Mouse (Mus musculus) limb, embryonic 10.5 days (tissue): Measurements from ENCODE around the gene Tmeff1. TPM values are rescaled to one million over a fixed set of nuclear protein-coding genes. Genes with fewer than 3 reads are reported as not detected.

Experiments used
- DNase-seq: peaks from one replicate; pipeline ENCODE4 v3.0.0-alpha.2; 2017; ENCODE audit warnings: low spot score
- H3K27ac ChIP-seq: fragments of 300-500 bp; sonication (generic); 2 replicates; pipeline ENCODE4 v1.5.1; 2016; ENCODE audit warnings: mild to moderate bottlenecking
- H3K27me3 ChIP-seq: fragments of 300-500 bp; sonication (generic); 2 replicates; pipeline ENCODE4 v1.6.1; 2016; ENCODE audit warnings: low read depth, mild to moderate bottlenecking; ENCODE audit not compliant: poor library complexity, severe bottlenecking
- H3K36me3 ChIP-seq: fragments of 300-500 bp; sonication (generic); 2 replicates; pipeline ENCODE4 v1.6.1; 2016; ENCODE audit warnings: mild to moderate bottlenecking, moderate library complexity
- H3K4me1 ChIP-seq: fragments of 300-500 bp; sonication (generic); 2 replicates; pipeline ENCODE4 v1.6.1; 2016
- H3K4me3 ChIP-seq: fragments of 300-500 bp; sonication (generic); 2 replicates; pipeline ENCODE4 v1.5.1; 2016; ENCODE audit warnings: mild to moderate bottlenecking, moderate library complexity
- H3K9me3 ChIP-seq: fragments of 300-500 bp; sonication (generic); replicated peaks from 2 replicates; pipeline ENCODE4 v1.6.1; 2016; ENCODE audit warnings: mild to moderate bottlenecking
- WGBS: fragments of 180-500 bp; shearing (Covaris S2); methylation state at CpG from one replicate; pipeline ENCODE4 v1.1.7; 2016; 5-methylcytosine and 5-hydroxymethylcytosine counted together
- polyA plus RNA-seq: library from polyadenylated mRNA; unstranded; fragments of >200 nt; fragmentation: Nextera tagmentation; extraction: Ambion mirVana; gene quantifications from 2 replicates; pipeline ENCODE4 v1.2.1, GENCODE M21; 2016

Tmeff1 gene
- polyA plus RNA-seq, 1 experiment from 2014 or later: 109 TPM

- Histone ChIP-seq H3K36me3 (no peaks in the 10 kb centered on the region), H3K27me3 (0 out of 2 replicates have a peak, but pooled peaks cover 6% of the 10 kb centered on the region), H3K4me1 (peaks cover 15% of the 10 kb centered on the region), H3K4me3 (no peak overlapping the region), H3K9me3 (no peaks in the 10 kb centered on the region), H3K27ac (no peak overlapping the region)
- 54% methylated on average over 6 of the region's 6 CpGs for WGBS
- DNase-seq: no peak
These were observed 5.4 kb upstream of the Tmeff1 start for GRCm38 (mm10) chr4:48579475-48580110.

DNA sequence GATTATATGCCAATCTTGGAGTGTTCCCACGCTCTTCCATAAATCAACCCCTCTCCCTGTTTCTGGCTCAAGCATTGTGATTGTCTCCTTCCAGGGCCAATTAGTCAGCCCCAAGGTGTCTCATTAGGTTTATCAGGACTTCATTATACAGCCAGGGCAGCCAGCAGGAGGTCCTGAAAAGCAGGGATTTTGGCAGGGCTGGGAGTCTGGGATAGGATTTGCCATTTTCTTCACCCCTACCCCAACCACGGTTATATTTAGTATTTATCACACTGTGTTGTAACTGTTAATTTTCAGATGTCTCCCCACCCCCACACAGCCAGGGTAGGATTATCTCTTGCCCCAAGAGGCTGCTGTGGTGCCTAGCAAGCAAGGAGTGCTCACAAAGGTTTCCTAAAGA is 3.8 kb upstream of the Tmeff1 start:
- Histone ChIP-seq H3K27me3 (0 out of 2 replicates have a peak, but pooled peaks cover 6% of the 10 kb centered on the region), H3K4me1 (peaks cover 16% of the 10 kb centered on the region), H3K9me3 (no peaks in the 10 kb centered on the region), H3K36me3 (no peaks in the 10 kb centered on the region), H3K27ac (no peak overlapping the region), H3K4me3 (no peak overlapping the region)
- WGBS: 30% methylated on average over 2 of the region's 2 CpGs
- no peak for DNase-seq

- no peak overlapping the region for H3K4me3 ChIP-seq
- H3K27me3 ChIP-seq: 0 out of 2 replicates have a peak, but pooled peaks cover 6% of the 10 kb centered on the region
- no peak for DNase-seq
- H3K27ac ChIP-seq: no peak overlapping the region
- no peaks in the 10 kb centered on the region; the same call in 1 of the 2 replicates for H3K36me3 ChIP-seq
- peaks cover 22% of the 10 kb centered on the region for H3K4me1 ChIP-seq
- 79% methylated on average over 2 of the region's 3 CpGs for WGBS
- no peaks in the 10 kb centered on the region for H3K9me3 ChIP-seq
These were observed 3.0 kb upstream of the Tmeff1 start for GRCm38 (mm10) chr4:48581993-48582392.

GRCm38 (mm10) chr4:48582941-48583340 is 2.0 kb upstream of the Tmeff1 start:
- H3K36me3 ChIP-seq: peaks cover 7% of the 10 kb centered on the region
- peaks cover 22% of the 10 kb centered on the region for H3K4me1 ChIP-seq
- H3K9me3 ChIP-seq: no peaks in the 10 kb centered on the region
- no peak overlapping the region for H3K27ac ChIP-seq
- 0 out of 2 replicates have a peak, but pooled peaks cover 6% of the 10 kb centered on the region for H3K27me3 ChIP-seq
- H3K4me3 ChIP-seq: no peak overlapping the region
- DNase-seq: no peak
- 90% methylated on average over 2 of the region's 2 CpGs for WGBS

GRCm38 (mm10) chr4:48585241-48586098 is 496 bp downstream of the Tmeff1 start:
- Histone ChIP-seq H3K36me3 (peaks cover 26% of the 10 kb centered on the region), H3K27ac (peak overlapping the region; percentile 99), H3K27me3 (no peaks in the 10 kb centered on the region), H3K9me3 (no peaks in the 10 kb centered on the region), H3K4me1 (peaks cover 22% of the 10 kb centered on the region), H3K4me3 (peak overlapping the region; percentile 91)
- DNase-seq: peak; percentile 84
- WGBS: under 1% methylated on average over 92 of the region's 92 CpGs

DNA sequence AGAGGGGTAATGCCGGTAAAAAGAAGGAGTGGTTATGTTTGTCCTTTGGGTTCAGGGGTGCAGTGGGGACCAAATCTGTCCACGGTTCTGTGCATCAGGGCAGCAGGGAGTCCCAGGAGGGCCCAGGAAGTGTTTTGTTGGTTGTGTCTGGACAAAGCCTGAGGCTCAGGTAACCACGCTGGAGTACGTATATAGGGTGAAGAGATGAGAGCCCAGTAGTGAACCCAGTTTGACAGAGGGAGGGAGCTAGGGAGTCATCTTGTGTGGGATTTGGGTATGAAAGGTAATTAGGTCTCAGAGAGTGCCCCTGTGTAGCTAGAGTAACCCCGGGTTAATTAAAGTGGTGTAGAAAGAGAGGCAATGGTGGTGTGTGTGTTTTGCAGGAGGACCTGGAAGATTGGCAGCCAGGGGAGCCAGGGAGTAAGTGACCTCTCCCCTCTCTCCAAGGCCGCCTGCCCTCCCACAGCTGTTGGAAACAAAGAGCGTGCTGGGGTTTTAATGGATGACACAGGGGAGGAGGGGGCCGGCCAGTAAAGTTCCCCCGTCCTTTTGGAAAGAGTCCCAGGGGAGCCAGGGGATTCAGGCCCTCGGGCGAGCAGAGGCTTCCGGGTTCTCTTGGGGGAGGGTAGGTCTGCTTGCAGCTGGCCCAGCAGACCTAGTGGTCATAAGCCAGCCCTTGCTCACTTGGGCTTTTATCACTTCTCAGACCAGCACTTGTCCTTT is 1.3 kb downstream of the Tmeff1 start:
- DNase-seq: peak; percentile 81
- H3K27ac ChIP-seq: peak overlapping the region; percentile 99
- H3K9me3 ChIP-seq: no peaks in the 10 kb centered on the region
- peak overlapping the region; percentile 91 for H3K4me3 ChIP-seq
- H3K36me3 ChIP-seq: peaks cover 26% of the 10 kb centered on the region
- WGBS: under 1% methylated on average over 12 of the region's 12 CpGs
- H3K4me1 ChIP-seq: peaks cover 19% of the 10 kb centered on the region
- no peaks in the 10 kb centered on the region for H3K27me3 ChIP-seq

DNA sequence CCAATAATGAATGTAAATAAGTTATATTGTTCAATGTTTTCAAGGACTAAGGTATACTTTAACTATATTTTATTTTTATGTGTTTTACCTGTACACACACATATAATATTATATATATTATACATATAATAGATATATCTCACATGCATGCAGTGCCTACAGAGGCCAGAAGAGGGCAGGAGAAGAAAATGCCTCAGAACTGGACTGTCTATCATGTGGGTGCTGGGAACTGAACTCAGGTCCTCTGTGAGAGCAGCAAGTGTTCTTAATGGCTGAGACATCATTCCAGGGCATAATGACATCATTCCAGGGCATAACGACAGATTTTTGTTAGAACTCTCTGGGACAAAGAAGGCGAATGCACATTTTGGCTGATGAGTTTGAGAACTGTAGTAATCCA is 2.6 kb downstream of the Tmeff1 start:
- no peak overlapping the region for H3K4me3 ChIP-seq
- 99% methylated on average over 2 of the region's 2 CpGs for WGBS
- H3K27me3 ChIP-seq: no peaks in the 10 kb centered on the region
- DNase-seq: no peak
- H3K27ac ChIP-seq: no peak overlapping the region
- peaks cover 12% of the 10 kb centered on the region for H3K4me1 ChIP-seq
- H3K9me3 ChIP-seq: no peaks in the 10 kb centered on the region
- H3K36me3 ChIP-seq: peaks cover 33% of the 10 kb centered on the region

GRCm38 (mm10) chr4:48588576-48588975 is 3.6 kb downstream of the Tmeff1 start:
- no peak for DNase-seq
- Histone ChIP-seq H3K4me1 (peaks cover 12% of the 10 kb centered on the region), H3K36me3 (peaks cover 36% of the 10 kb centered on the region), H3K27me3 (no peaks in the 10 kb centered on the region), H3K27ac (no peak overlapping the region), H3K4me3 (no peak overlapping the region), H3K9me3 (no peaks in the 10 kb centered on the region)
- WGBS: 92% methylated on average over 9 of the region's 9 CpGs

DNA sequence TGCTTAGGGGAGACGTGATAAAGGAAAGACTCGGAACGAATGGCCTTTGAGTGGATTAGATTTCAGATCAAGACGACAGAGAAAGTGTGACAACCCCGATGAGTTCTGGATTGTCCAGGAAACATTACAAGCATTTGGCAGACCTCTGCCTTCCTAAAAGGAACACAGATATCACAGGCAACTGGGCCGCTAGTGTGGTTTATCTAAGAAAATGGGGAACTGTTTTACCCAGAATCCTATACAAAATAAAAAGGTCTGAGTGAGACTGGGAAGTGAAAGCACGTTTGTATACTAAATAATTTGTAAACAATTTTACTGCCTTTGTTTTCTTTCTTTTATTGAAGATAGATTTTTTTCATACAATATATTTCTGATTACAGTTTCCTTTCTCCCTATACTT is 5.9 kb downstream of the Tmeff1 start:
- Histone ChIP-seq H3K27ac (no peak overlapping the region), H3K36me3 (peaks cover 42% of the 10 kb centered on the region), H3K4me3 (no peak overlapping the region), H3K27me3 (no peaks in the 10 kb centered on the region), H3K9me3 (no peaks in the 10 kb centered on the region), H3K4me1 (peaks cover 7% of the 10 kb centered on the region)
- no peak for DNase-seq
- WGBS: 91% methylated on average over 7 of the region's 7 CpGs

DNA sequence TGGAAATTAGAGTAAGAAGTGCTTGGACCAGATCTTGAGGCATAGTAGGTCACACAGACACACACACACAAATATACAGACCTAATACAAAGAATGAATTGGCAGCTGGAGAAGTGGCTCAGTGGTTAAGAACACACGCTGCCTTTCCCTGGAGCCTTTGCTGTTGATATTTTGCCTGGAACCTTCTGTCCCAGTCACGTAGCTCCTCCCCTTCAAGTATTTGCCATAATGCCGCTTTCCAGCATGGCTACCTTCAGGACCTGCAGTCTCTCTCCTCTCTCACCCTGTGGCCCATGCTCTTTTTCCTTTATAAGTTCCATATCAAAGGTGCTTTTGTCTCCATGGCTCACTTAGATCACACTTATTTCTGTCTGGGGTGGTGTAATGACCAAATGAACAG is 6.4 kb downstream of the Tmeff1 start:
- H3K36me3 ChIP-seq: peaks cover 47% of the 10 kb centered on the region
- H3K9me3 ChIP-seq: no peaks in the 10 kb centered on the region
- no peaks in the 10 kb centered on the region for H3K27me3 ChIP-seq
- H3K27ac ChIP-seq: no peak overlapping the region
- DNase-seq: no peak
- H3K4me1 ChIP-seq: peaks cover 4% of the 10 kb centered on the region
- H3K4me3 ChIP-seq: no peak overlapping the region
- WGBS: 97% methylated on average over 3 of the region's 3 CpGs

DNA sequence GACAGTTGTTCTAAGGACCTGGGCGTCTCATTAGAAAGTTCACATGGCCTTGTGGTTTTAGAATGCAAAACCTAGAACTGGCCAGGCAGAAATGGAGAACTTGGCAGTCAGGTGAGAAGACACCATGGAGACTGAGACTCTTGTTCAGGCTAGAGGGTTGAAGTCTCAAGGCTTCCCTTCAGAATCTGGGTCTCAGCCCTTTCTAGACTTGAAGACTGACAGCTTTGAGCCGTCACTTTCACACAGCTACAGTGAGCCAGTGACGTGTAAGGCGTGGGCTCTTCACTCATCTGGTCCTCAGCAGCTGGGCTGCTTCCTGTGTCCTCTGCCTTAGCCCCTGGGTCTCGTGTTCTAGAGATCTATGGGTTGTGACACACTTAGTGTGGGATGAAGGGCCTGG is 7.4 kb downstream of the Tmeff1 start:
- no peaks in the 10 kb centered on the region for H3K27me3 ChIP-seq
- DNase-seq: no peak
- H3K9me3 ChIP-seq: no peaks in the 10 kb centered on the region
- WGBS: 74% methylated on average over 5 of the region's 5 CpGs
- no peak overlapping the region for H3K4me3 ChIP-seq
- peaks cover 52% of the 10 kb centered on the region for H3K36me3 ChIP-seq
- H3K4me1 ChIP-seq: no peaks in the 10 kb centered on the region
- no peak overlapping the region for H3K27ac ChIP-seq

DNA sequence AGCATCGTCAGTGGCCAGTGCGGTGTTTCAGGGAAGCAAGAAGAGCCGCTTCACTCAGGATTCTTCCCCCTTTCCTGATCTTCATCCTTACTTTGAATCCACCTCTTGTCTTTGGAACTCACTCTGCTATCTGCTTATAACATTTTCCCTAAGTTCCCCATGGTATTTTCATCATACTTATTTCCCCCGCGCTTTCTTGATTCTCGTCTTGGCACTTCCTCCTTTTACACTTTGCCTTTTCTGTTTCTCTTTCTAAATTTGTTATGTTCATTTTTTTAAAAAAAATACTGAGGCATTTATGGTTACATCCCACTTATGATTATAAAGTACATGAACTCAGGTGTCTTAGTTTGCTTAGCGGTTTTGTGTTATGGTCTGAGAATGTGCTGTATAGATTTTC is 7.9 kb downstream of the Tmeff1 start:
- Histone ChIP-seq H3K4me1 (no peaks in the 10 kb centered on the region), H3K4me3 (no peak overlapping the region), H3K27me3 (no peaks in the 10 kb centered on the region), H3K36me3 (peaks cover 48% of the 10 kb centered on the region), H3K9me3 (no peaks in the 10 kb centered on the region), H3K27ac (no peak overlapping the region)
- DNase-seq: no peak
- 95% methylated on average over 7 of the region's 7 CpGs for WGBS

- H3K27ac ChIP-seq: no peak overlapping the region
- no peak overlapping the region for H3K4me3 ChIP-seq
- no peaks in the 10 kb centered on the region for H3K27me3 ChIP-seq
- WGBS: 96% methylated on average over 7 of the region's 7 CpGs
- H3K4me1 ChIP-seq: no peaks in the 10 kb centered on the region
- H3K9me3 ChIP-seq: no peaks in the 10 kb centered on the region
- peaks cover 47% of the 10 kb centered on the region for H3K36me3 ChIP-seq
- DNase-seq: no peak
These were observed 11.1 kb downstream of the Tmeff1 start for GRCm38 (mm10) chr4:48596111-48596510.
